Mouse (Mus musculus) skeletal muscle tissue, postnatal 0 days (tissue): ENCODE data around the gene Catsper3. TPM values are rescaled to one million over a fixed set of nuclear protein-coding genes. Genes with fewer than 3 reads are reported as not detected.

Source experiments
- polyA plus RNA-seq: library from polyadenylated mRNA; unstranded; fragments of >200 nt; fragmentation: Nextera tagmentation; extraction: Ambion mirVana; gene quantifications from 2 replicates; pipeline ENCODE4 v1.2.1, GENCODE M21; 2015

The Catsper3 gene
- 0.13 TPM in 1 of 2 replicates, not detected in the other for polyA plus RNA-seq

DNA sequence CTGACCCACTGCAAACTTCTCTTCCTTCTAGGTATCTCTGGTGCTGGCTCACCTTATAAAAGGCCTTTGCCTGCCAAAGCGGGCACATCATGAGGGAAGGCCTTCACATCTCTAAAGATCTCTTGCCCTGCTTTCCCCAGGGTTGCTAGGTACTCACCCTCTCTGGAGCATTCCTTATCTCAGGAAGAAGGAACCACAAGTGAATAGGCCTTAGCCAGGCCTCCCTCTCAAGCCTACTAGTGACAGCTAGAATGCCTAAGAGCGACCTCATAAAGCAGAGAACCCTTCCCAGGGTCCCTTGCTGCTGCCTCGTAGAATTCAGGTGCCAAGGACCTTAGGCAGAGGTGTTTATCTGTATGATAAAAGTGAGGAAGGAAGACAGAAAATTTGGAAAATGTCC is at the start of gene Catsper3:
Gene Catsper3 (plus strand): TSS at position 301 of the 400 bp plus-strand sequence.

DNA sequence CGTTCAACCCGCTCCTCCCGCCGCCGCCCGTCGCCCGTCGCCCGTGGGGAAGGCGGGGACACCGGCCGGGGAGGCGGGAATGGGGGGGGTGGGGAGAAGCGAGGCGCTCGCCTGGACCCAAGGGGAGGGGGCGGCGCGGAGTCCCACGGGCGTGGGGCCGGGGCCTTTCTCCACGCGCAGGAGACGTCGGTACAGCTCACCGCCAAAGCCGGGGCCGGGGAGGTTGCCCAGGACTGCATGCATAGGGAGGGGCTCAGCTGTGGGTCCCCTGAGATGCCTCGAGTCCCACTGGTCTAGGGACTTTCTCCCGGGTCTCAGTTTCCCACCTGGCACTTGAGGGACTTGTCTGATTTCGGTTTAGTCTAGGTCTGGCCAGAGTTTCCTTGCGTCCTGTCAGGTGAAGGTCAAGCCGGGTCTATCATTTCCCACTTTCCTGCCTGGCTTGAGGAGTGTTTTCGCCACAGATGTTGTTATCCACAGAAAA is 51.8 kb downstream of the Catsper3 start, which contains the start of gene Pitx1:
Gene Pitx1 (minus strand): TSS at position 51 of the 484 bp plus-strand sequence.

Other genes starting within 250 kb of the Catsper3 start
- 17.1 and 18.0 TPM in 2 replicates for gene Ddx41, start 247.9 kb upstream of the Catsper3 start, polyA plus RNA-seq
- 13.9 and 14.0 TPM in 2 replicates for gene Fam193b, start 213.4 kb upstream of the Catsper3 start, polyA plus RNA-seq
- 88.9 and 110 TPM in 2 replicates for gene Tmed9, start 210.8 kb upstream of the Catsper3 start, polyA plus RNA-seq
- 12.7 and 16.5 TPM in 2 replicates for gene B4galt7, start 184.7 kb upstream of the Catsper3 start, polyA plus RNA-seq
- gene Caml, start 161.6 kb upstream of the Catsper3 start, polyA plus RNA-seq = 31.3 and 33.8 TPM in 2 replicates
- 13.5 and 14.6 TPM in 2 replicates for gene Ddx46, start 149.5 kb upstream of the Catsper3 start, polyA plus RNA-seq
- 23.8 and 26.8 TPM in 2 replicates for gene B230219D22Rik, start 91.4 kb upstream of the Catsper3 start, polyA plus RNA-seq
- 53.0 and 62.4 TPM in 2 replicates for gene Txndc15, start 69.9 kb upstream of the Catsper3 start, polyA plus RNA-seq
- gene Pcbd2, start 57.2 kb upstream of the Catsper3 start, polyA plus RNA-seq = 31.4 and 44.4 TPM in 2 replicates
- gene Pitx1, start 51.6 kb downstream of the Catsper3 start, polyA plus RNA-seq = 4.2 and 4.4 TPM in 2 replicates